Mouse (Mus musculus) heart, embryonic 10.5 days (tissue): ENCODE measurements around the gene Stk40. TPM values are rescaled to one million over a fixed set of nuclear protein-coding genes. Genes with fewer than 3 reads are reported as not detected.

ENCODE experiments used
- DNase-seq: peaks from one replicate; pipeline ENCODE4 v3.0.0-alpha.2; 2017; ENCODE audit warnings: low spot score
- H3K27ac ChIP-seq: fragments of 300-500 bp; sonication (generic); 2 replicates; pipeline ENCODE4 v1.5.1; 2016; ENCODE audit warnings: mild to moderate bottlenecking
- H3K27me3 ChIP-seq: fragments of 300-500 bp; sonication (generic); 2 replicates; pipeline ENCODE4 v1.6.1; 2016; ENCODE audit warnings: mild to moderate bottlenecking; ENCODE audit not compliant: poor library complexity, insufficient read depth, severe bottlenecking
- H3K36me3 ChIP-seq: fragments of 300-500 bp; sonication (generic); 2 replicates; pipeline ENCODE4 v1.6.1; 2016; ENCODE audit warnings: mild to moderate bottlenecking, moderate library complexity
- H3K4me1 ChIP-seq: fragments of 300-500 bp; sonication (generic); 2 replicates; pipeline ENCODE4 v1.6.1; 2016; ENCODE audit warnings: mild to moderate bottlenecking
- H3K4me3 ChIP-seq: fragments of 300-500 bp; sonication (generic); 2 replicates; pipeline ENCODE4 v1.5.1; 2016; ENCODE audit warnings: mild to moderate bottlenecking, moderate library complexity
- H3K9me3 ChIP-seq: fragments of 300-500 bp; sonication (generic); 2 replicates; pipeline ENCODE4 v1.6.1; 2016; ENCODE audit warnings: mild to moderate bottlenecking, moderate library complexity
- WGBS: fragments of 180-500 bp; shearing (Covaris S2); methylation state at CpG from one replicate; pipeline ENCODE4 v1.1.7; 2016; 5-methylcytosine and 5-hydroxymethylcytosine counted together
- polyA plus RNA-seq: library from polyadenylated mRNA; unstranded; fragments of >200 nt; fragmentation: Nextera tagmentation; extraction: Ambion mirVana; gene quantifications from 2 replicates; pipeline ENCODE4 v1.2.1, GENCODE M21; 2016

Stk40 gene
- polyA plus RNA-seq, 1 experiment from 2014 or later: 39.0 TPM

DNA sequence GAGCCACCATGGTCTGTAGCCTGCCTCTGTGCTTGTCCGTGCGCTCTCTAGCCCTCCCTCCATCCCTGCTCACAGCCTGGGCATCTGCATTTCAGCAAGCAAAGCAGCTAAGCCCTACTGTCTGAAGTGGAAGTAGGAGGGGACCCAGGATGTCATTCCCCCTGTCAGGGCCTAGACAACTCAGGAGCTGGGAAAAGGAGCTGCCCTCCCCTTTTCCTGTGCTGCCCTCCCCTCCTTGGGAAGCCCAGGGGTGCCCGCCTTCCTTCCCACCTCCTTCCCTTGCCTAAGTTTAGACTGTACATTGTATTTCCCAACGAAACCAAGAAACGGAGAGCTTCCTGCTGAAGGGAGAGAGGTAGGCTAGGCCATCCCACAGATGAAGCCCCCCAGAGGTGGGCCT lies 37.3 kb downstream of the Stk40 start:
- Histone ChIP-seq H3K27ac (peak overlapping the region; percentile 48; the same call in 1 of the 2 replicates), H3K27me3 (no peaks in the 10 kb centered on the region), H3K4me1 (peaks cover 21% of the 10 kb centered on the region), H3K36me3 (peaks cover 44% of the 10 kb centered on the region), H3K4me3 (no peak overlapping the region), H3K9me3 (no peaks in the 10 kb centered on the region)
- no peak for DNase-seq
- WGBS: 71% methylated on average over 5 of the region's 5 CpGs

DNA sequence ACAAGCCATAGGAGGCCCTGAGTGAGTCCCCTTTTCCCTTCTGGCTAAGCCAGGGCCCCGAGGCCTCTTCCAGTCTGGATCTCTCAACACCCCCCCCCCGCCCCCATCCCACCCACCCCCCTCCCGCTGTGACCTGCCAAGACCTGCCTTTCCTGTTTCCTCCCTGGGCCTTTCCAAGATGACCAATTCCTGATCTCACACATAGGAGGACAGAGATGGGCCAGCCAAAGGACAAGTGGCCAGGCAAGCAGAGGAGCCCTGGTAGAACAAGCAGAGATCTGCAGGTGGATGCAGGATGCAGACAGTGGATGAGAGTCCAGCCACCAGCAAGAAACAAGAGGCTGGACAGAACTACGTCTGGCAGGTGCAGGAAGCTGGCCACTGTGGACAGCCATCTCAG lies 41.6 kb downstream of the Stk40 start:
- 41% methylated on average over 3 of the region's 4 CpGs for WGBS
- peak overlapping the region; percentile 63 for H3K27ac ChIP-seq

GRCm38 (mm10) chr4:126146974-126147532 lies 43.3 kb downstream of the Stk40 start:
- peak overlapping the region; percentile 94 for H3K27ac ChIP-seq
- no peak for DNase-seq
- H3K9me3 ChIP-seq: no peaks in the 10 kb centered on the region
- H3K36me3 ChIP-seq: 0 out of 2 replicates have a peak, but pooled peaks cover 6% of the 10 kb centered on the region
- 36% methylated on average over 9 of the region's 9 CpGs for WGBS
- H3K4me3 ChIP-seq: peak overlapping the region; percentile 78
- peaks cover 25% of the 10 kb centered on the region for H3K27me3 ChIP-seq
- H3K4me1 ChIP-seq: peaks cover 59% of the 10 kb centered on the region

More for the DNA sequence above, 41.6 kb downstream of the Stk40 start:
- Histone ChIP-seq H3K9me3 (no peaks in the 10 kb centered on the region), H3K36me3 (peaks cover 4% of the 10 kb centered on the region), H3K4me1 (peaks cover 48% of the 10 kb centered on the region), H3K27me3 (peaks cover 20% of the 10 kb centered on the region), H3K4me3 (no peak overlapping the region)
- no peak for DNase-seq

DNA sequence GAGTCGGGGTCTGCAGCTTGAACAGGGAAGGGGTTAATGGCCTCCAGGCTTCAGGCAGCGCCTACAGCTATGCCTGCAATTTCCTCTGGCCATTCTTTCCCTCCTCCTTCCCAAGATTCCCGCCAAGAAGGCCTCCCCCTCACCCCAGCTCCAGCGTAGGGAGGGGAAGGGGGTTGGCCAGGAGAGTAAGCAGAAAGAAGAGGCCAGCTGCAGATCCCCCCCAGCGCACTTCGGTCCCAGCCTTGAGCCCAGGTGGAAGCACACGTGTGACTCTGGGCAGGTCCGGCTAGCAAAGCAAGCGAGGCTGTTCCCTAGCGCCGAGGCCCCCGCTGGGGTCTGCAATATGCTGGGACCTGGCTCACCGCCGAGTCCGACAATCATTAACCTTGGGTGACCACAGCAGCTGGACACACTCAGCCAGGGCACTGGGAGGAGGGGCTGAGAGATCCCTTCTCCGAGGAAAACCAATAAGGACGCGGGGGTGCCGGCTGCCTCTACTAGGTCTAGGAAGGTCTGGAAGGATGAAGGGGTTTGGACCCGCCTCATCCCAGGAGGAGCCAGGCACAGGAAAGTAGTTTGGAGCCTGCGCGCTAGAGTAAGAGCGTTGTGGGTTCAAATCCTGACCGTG lies 43.9 kb downstream of the Stk40 start, which contains the start of gene Eva1b:
Gene Eva1b, plus strand, starts transcription at position 212 of the 628 bp plus-strand sequence.
- peak within 1 kb of the TSS; percentile 94 for H3K27ac ChIP-seq
- peaks cover 65% of the 10 kb centered on the region for H3K4me1 ChIP-seq
- 2% methylated on average over 24 of the region's 24 CpGs for WGBS

GRCm38 (mm10) chr4:126148161-126148961 lies 44.6 kb downstream of the Stk40 start:
- H3K4me1 ChIP-seq: peaks cover 70% of the 10 kb centered on the region

More for the DNA sequence above, 43.9 kb downstream of the Stk40 start, which contains the start of gene Eva1b:
- peak within 1 kb of the TSS; percentile 78 for H3K4me3 ChIP-seq
- H3K9me3 ChIP-seq: no peaks in the 10 kb centered on the region
- 0 out of 2 replicates have a peak, but pooled peaks cover 11% of the 10 kb centered on the region for H3K36me3 ChIP-seq
- DNase-seq: peak; percentile 90
- H3K27me3 ChIP-seq: peaks cover 25% of the 10 kb centered on the region

DNA sequence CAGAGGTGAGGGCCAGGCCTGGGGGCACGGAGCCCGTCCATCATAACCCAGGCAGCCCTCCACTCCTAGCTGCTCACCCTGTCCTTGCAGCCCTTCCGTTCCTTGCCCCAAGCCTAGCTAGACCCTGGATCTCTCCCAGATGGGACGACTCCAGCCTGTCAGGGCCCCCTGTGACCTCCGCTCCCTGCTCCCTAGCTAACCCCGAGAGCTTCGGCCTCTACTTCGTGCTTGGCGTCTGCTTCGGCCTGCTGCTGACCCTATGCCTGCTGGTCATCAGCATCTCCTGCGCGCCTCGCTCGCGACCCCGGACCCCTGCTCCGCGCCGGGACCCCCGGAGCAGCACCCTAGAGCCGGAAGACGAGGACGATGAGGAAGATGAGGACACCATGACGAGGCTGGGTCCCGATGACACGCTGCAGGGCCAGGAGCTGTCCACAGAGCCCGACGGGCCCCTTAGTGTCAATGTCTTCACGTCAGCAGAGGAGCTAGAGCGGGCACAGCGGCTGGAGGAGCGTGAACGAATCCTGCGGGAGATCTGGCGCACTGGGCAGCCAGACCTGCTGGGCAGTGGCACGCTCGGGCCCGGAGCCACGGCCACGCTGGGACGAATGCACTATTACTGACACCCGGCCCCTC lies 45.4 kb downstream of the Stk40 start:
- WGBS: 17% methylated on average over 42 of the region's 42 CpGs
- H3K4me3 ChIP-seq: peak overlapping the region; percentile 78

More at GRCm38 (mm10) chr4:126148161-126148961, 44.6 kb downstream of the Stk40 start:
- H3K9me3 ChIP-seq: no peaks in the 10 kb centered on the region
- DNase-seq: peak; percentile 83
- peak overlapping the region; percentile 78 for H3K4me3 ChIP-seq
- H3K27ac ChIP-seq: peak overlapping the region; percentile 94
- H3K36me3 ChIP-seq: peaks cover 15% of the 10 kb centered on the region; the same call in 1 of the 2 replicates
- H3K27me3 ChIP-seq: peaks cover 25% of the 10 kb centered on the region
- WGBS: 2% methylated on average over 67 of the region's 67 CpGs

DNA sequence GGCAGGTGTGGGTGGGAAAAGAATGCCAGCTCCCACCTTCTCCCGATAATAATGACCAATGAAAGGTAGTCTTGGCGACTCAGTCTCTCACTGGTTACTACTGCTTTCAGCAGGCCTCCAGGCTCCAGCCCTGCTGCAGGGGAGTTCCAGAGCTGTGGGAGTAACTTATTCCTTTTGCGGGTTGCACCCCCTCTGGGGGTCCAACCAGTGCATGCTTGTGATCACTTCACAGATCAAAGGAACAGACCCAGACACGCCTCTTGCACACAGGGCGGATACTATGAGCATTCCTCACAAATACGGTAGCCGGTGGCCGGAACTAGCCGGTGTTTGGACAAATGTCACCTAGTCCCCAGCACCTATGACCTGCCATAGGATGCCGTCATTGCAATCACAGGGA lies 46.0 kb downstream of the Stk40 start:
- whole genome bisulfite sequencing: 46% methylated on average over 10 of the region's 10 CpGs
- Histone ChIP-seq H3K4me1 (peaks cover 75% of the 10 kb centered on the region), H3K36me3 (peaks cover 15% of the 10 kb centered on the region; the same call in 1 of the 2 replicates), H3K27ac (peak overlapping the region; percentile 94), H3K4me3 (peak overlapping the region; percentile 78), H3K27me3 (peaks cover 25% of the 10 kb centered on the region), H3K9me3 (no peaks in the 10 kb centered on the region)
- DNase-seq: no peak

More for the DNA sequence above, 45.4 kb downstream of the Stk40 start:
- H3K27ac ChIP-seq: peak overlapping the region; percentile 94
- peaks cover 70% of the 10 kb centered on the region for H3K4me1 ChIP-seq
- H3K36me3 ChIP-seq: peaks cover 15% of the 10 kb centered on the region; the same call in 1 of the 2 replicates
- H3K9me3 ChIP-seq: no peaks in the 10 kb centered on the region
- peaks cover 25% of the 10 kb centered on the region for H3K27me3 ChIP-seq
- peak; percentile 82 for DNase-seq

- Histone ChIP-seq H3K27me3 (peaks cover 25% of the 10 kb centered on the region), H3K4me1 (peaks cover 77% of the 10 kb centered on the region), H3K27ac (peak overlapping the region; percentile 94), H3K9me3 (no peaks in the 10 kb centered on the region), H3K36me3 (peaks cover 15% of the 10 kb centered on the region; the same call in 1 of the 2 replicates), H3K4me3 (peak overlapping the region; percentile 78)
- DNase-seq: peak; percentile 90
- WGBS: 31% methylated on average over 16 of the region's 16 CpGs
Observed at GRCm38 (mm10) chr4:126150297-126150948, 46.7 kb downstream of the Stk40 start.

DNA sequence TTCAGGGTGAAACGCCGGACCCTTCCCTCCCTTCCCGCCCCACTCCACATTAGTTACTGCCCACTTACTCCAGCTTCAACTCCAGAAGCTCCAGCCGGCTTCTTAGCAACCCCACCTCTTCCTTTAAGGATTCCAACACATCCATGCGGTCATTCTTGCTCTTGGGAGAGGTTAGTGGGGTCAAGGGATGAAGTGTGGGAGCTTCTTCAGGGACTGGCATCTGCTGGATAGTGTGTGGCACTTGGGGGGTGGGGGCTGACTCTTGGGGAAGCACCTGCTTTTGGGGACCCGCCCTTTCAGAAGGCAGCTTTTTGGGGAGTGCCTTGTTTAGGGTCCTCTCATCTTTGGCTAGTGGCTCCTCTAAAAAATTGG lies 47.2 kb downstream of the Stk40 start:
- Histone ChIP-seq H3K4me1 (peaks cover 78% of the 10 kb centered on the region), H3K4me3 (peak overlapping the region; percentile 78), H3K27me3 (peaks cover 25% of the 10 kb centered on the region), H3K27ac (peak overlapping the region; percentile 94), H3K9me3 (no peaks in the 10 kb centered on the region), H3K36me3 (peaks cover 15% of the 10 kb centered on the region; the same call in 1 of the 2 replicates)
- 50% methylated on average over 6 of the region's 6 CpGs for WGBS
- DNase-seq: no peak

GRCm38 (mm10) chr4:126151701-126152440 lies 48.1 kb downstream of the Stk40 start:
- peak overlapping the region; percentile 94; the same call in 1 of the 2 replicates for H3K27ac ChIP-seq
- WGBS: 70% methylated on average over 16 of the region's 16 CpGs
- no peak for DNase-seq

DNA sequence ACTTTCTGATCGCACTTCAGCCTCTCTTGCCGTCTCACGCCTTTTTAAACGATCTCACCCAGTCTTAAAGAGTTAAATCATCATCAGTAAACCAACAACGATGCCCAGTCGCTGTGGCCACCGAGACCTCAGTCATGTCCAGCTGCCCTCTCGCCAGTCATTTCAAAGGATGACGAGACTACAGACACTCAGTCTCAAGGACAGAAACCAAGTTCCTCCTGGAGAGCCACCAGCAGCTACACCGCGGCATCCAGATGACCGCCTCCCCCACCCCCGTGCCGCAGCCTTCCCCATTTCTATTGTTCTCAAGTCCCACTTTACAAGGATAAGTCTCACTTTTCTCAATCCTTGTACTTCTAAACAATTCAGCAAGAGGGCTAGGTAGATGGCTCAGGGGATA lies 49.1 kb downstream of the Stk40 start:
- Histone ChIP-seq H3K27me3 (peaks cover 20% of the 10 kb centered on the region), H3K27ac (0 out of 2 replicates have a peak overlapping the region, but pooled peaks have one; percentile 17), H3K36me3 (peaks cover 18% of the 10 kb centered on the region), H3K4me3 (peak overlapping the region; percentile 8; the same call in 1 of the 2 replicates), H3K9me3 (no peaks in the 10 kb centered on the region), H3K4me1 (peaks cover 69% of the 10 kb centered on the region)
- 42% methylated on average over 14 of the region's 14 CpGs for WGBS
- DNase-seq: no peak

More at GRCm38 (mm10) chr4:126151701-126152440, 48.1 kb downstream of the Stk40 start:
- Histone ChIP-seq H3K27me3 (peaks cover 25% of the 10 kb centered on the region), H3K4me1 (peaks cover 78% of the 10 kb centered on the region), H3K36me3 (peaks cover 18% of the 10 kb centered on the region), H3K9me3 (no peaks in the 10 kb centered on the region), H3K4me3 (no peak overlapping the region)
